Mouse (Mus musculus) C2C12 (cell line): ENCODE measurements around the gene Nos2.

Experiments
- CEBPB ChIP-seq: IDR thresholded peaks from one replicate; pipeline ENCODE4 v1.6.1; 2011; ENCODE audit warnings: low read depth, mild to moderate bottlenecking, control low read depth, moderate library complexity
- CTCF ChIP-seq: IDR thresholded peaks from one replicate; pipeline ENCODE4 v1.5.1; 2011; ENCODE audit not compliant: control insufficient read depth, insufficient read depth, insufficient read length
- MAX ChIP-seq: IDR thresholded peaks from one replicate; pipeline ENCODE4 v1.6.1; 2011; ENCODE audit warnings: mild to moderate bottlenecking, control low read depth
- MYOD1 ChIP-seq: IDR thresholded peaks from one replicate; pipeline ENCODE4 v1.6.1; 2011; ENCODE audit warnings: low read depth; ENCODE audit not compliant: control insufficient read depth, insufficient read length
- MYOG ChIP-seq: IDR thresholded peaks from one replicate; pipeline ENCODE4 v1.6.1; 2011; ENCODE audit not compliant: control insufficient read depth, insufficient read length; ENCODE audit errors: extremely low read depth
- USF1 ChIP-seq: IDR thresholded peaks from one replicate; pipeline ENCODE4 v1.6.1; 2011; ENCODE audit warnings: low read depth, mild to moderate bottlenecking, control low read depth, moderate library complexity

DNA sequence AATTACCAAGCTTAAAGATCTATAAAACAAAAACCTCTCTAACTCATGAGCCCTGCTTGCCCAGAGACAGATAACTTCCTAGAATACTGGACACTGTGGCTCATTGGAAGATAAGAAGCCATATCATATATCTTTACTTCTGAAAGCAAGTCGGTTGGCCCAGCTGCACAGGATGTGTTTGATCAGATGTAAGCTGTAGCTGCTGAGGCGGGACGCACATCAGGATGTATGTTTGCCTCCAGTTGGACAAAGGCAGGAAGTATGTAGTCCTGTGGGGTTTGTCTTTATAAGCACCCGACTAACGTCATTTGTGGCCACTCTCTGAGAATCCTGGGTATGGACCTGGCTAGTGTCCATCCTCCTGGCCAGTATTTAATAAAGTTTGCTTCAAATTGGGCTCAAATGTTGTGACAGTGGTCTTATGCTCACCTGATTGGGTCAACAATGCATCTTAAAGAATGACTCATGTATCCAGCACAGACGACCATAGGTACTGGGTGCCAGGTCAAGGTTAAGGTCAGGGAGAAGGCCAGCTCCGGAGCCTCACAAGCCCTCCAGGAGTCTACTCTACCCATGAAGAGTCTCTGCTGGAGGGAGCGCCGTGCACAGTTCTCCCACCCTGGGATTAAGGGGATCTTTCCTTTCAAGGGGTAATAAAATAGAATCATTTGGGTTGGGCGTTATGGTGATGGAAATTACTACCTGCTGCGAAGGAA, 82.6 kb downstream of the Nos2 start:
- TF ChIP-seq CTCF = no peak
- TF ChIP-seq CEBPB = no peak
- no peak for TF ChIP-seq USF1
- TF ChIP-seq MAX = no peak
- no peak for TF ChIP-seq MYOD1
- TF ChIP-seq MYOG = no peak
